Mouse (Mus musculus) activated CD4-positive, CD25-positive, alpha-beta regulatory T cell, adult 4 months (primary cell): Measurements from ENCODE around the gene Tulp4. TPM values are rescaled to one million over a fixed set of nuclear protein-coding genes. Genes with fewer than 3 reads are reported as not detected.

Experiments
- ATAC-seq: one replicate; pipeline ENCODE4 v1.8.0; 2017
- polyA plus RNA-seq, 2 experiments: library from polyadenylated mRNA; unstranded; fragments of 100-300 nt; shearing (Covaris generic); gene quantifications; one replicate each; pipeline ENCODE4 v1.2.1; 2017

The Tulp4 gene
- polyA plus RNA-seq, 2 experiments from 2014 or later = 29.5 to 46.5 TPM

DNA sequence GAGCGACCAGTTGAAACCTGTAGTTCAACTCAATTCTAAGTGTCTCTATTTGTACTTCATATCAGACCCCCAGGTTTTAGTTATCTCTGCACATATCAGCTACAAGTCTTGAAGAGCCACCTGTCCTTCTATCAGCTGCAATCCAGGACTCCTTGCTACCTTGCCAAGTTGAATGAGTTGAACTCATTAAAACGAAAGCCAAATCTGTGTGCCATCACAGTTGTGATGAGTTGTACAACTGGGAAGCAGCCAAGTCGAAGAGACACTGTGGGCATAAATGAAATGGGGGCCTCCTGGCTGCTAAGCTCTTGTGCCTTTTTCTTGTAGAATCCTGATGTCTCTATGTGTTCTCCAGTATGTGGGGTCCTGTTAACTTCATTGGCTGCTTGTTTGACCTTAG, 19.2 kb downstream of the Tulp4 start:
- no peak for ATAC-seq

DNA sequence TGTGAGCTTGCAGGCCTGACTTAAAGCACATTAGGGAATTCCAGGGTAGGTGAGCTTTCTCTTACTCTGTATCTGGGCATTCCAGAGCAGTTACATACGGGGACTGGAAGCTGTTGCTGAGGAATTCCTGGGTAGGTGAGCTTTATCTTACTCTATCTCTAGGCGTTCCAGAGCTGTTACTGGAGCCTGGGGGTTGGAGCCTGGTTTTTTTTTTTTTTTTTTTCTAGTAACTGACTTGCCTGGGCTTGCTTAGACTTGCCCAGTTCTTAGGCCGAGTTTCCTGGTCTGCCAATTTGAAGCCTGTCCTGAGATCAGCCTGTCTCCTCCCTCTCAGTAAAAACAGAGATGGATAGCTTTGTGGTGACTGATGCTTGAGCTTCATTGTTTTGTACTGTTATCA, 21.8 kb downstream of the Tulp4 start:
- ATAC-seq = no peak

DNA sequence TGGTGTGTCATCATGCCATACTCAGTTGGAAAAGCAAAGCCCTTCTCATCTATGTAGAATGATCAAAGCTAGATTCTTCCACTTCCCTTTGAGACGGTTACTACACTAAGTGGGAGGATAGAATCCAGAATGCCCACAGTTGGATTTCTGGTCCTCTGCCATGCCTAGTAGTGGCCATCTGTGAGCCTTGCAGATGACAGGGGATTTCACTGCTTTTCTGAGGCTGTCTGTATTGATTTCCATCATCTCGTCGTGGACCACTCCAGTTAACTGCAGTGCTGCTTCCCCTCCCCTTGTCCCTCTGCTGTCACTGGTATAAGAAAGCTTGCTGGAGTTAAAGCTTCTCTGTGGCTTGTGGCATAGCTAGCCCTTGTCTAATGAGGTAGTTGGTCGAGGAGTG, 23.1 kb downstream of the Tulp4 start:
- ATAC-seq = no peak

DNA sequence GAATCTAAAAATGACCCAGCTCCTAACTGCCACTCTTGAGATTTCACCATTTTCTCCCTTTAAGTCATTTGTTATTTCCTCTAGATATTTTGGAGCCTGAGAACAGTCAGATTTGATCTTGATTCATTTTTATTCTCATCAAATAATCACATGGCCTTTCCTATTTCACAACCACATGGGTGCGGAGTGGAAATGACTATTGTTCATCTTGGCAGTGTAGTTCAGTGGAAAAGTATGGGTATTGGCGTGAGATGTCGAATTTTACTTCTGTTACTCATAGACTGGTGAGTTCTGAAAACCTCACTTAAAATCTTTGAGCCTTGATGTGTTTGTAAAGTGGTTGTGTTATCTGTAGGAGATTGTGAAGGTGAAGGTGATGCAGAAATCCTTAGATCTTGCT, 24.8 kb downstream of the Tulp4 start:
- no peak for ATAC-seq

DNA sequence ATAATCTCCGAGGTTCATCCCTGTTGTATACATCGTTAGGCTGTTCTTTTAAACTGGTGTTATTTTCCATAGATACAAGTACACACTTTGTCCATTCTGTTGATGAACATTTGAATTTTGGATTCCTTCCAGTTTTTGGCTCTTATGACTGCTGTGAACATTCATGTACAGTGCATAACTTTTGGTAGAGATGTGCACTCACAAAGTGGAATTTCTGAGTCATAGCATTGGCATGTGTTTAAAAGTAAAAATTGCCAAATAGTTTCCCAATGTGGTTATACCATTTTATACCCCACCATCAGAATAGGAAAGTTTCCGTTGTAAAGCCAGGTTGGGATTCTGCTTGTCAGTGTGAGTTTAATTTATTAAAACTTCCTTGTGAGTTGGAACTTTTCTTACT, 34.6 kb downstream of the Tulp4 start:
- ATAC-seq = no peak

DNA sequence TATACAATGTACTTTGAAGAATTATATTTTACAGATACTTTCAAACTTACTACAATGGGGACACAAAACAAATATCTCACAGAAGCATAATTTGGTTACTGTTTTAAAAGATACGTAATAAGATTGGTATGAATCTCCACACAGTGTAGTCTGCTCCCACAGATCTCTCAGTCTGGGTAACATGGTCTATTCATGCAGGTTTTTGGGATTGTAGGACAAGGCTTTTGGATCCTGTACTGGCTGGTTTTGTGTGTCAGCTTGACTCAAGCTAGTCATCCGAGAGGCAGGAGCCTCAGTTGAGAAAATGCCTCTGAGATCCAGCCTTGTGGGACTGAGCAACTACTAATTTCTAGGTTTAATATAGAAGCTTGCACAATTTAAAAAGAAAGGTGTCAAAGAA, 35.1 kb downstream of the Tulp4 start:
- ATAC-seq = no peak

DNA sequence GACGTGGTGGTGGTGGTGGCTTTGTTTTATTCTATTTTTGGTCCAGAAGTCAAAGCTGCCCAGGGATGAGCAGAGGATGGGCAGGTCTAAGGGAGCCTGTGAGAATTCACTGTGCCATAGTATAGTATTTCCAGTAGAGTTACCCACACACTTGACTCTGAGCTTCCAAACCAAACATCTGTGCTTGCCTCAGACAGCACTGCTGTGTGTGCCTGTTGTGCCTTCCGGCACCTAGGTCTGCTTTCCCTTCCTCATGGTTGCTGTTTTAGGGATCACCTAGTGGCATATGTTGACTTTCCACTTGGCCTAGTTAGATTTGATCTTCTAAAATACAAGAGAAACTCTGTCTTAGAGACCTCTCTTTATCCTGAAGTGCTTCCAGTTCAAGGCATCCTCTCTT, 39.0 kb downstream of the Tulp4 start:
- no peak for ATAC-seq

DNA sequence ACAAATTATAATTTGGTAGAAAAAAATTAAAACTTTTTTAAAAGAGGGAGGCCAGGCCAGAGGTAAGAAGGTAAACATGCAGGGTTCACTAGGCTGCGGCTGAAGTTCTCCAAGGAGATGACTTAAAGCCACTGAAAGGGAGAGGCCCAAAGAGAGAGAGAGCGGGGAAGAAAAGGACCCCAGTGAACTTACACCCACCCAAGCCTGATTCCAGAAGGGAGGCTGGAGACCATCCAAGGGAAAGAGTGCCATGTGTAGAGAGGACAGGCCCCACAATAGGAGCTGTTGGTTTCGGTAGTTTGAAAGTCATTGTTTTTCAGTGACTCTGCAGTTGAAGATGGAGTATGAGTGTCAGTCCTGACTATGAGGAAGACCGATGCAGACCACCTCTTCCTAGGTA, 46.7 kb downstream of the Tulp4 start:
- ATAC-seq = no peak

DNA sequence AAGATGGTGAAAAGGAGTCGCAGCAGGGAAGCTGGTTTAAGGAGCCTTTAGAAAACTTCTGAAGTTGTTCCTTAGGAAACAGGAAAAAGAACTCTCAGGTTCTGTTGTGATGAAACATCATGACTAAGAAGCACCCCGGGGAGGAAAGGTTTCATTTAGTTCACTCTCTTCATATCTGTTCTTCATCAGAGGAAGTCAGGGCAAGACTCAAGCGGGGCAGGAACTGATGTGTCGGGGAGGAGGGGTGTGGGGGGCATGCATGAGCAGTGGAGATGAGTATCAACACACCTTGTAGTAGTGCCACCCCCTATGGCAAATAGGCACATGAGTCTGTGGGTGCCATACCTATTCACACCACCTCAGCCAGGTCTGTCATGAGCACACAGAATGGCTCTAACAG, 47.3 kb downstream of the Tulp4 start:
- peak; percentile 57 for ATAC-seq

DNA sequence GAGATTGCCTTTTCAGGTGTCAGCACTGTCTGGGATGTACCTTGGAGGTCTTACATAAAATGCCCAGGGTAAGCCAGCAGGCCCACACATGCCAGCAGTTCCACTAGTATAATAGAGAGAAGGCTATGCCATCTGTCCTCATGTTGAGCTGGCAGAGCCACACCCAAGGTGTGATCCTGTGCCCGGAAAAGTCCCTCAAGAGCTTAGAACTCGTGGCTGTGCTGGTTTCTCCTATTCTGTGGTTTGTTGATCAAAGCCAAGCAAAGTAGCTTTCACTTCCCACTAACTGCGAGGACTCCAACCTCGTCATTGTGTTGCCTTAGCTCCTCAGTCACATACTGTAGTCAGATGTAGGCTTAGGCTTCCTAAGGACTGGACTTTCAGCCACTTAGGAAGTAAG, 48.1 kb downstream of the Tulp4 start:
- ATAC-seq = peak; percentile 47

DNA sequence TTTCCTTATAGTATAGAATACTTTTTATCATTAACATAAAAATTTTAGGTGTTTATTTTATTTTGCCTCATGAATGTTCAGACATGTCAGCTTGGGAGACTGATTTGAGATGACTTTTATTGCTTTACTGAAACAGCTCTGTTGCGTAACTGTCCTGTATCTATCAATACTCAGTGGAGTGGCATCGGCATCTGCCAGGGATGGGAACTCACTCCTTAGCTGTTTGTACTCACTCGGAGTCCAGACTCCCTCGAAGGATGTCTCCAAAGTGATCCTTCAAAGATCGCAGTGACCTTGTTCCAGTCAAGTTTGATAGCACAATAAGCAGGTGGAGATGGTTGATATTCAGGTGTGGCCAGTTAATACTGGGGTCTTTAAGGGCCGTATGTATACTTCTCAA, 54.3 kb downstream of the Tulp4 start:
- ATAC-seq = no peak

DNA sequence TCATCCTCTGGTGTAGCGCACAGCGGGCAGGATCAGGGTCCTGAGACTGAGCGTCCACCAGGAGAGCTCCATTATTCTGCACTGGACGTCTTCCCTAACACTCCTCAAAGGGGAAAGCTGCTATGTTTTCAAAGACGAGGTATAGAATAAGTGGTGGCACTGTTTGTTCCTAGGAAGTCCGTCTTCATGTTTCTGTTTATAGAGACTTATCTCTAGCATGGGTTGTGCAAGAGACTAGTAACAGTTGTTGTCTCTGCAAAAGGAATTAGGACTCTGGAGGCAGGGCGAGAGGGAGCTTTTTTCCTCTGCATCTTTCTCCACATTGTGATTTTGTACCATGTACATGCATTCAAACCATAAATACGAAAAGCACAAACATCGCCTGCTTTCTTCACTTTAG, 55.7 kb downstream of the Tulp4 start:
- ATAC-seq = no peak

DNA sequence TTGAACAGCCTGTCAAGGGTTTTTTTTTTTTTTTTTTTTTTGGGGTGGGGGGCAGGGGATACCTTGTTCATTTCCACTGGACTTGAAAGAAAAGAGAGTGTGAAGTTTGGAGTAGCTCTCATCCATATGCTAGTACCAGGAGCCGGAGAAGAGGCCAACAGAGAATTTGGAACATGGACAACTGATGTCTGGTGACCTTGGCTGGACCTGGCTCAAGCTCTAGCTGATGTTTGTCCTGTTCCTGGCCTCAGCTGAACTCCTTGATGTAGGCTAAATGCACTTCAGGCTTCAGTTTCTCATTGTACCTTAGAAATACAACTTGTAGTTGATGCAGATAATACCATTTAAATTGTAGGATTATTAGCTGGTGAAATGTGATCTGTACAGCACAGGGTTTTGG, 56.5 kb downstream of the Tulp4 start:
- no peak for ATAC-seq

DNA sequence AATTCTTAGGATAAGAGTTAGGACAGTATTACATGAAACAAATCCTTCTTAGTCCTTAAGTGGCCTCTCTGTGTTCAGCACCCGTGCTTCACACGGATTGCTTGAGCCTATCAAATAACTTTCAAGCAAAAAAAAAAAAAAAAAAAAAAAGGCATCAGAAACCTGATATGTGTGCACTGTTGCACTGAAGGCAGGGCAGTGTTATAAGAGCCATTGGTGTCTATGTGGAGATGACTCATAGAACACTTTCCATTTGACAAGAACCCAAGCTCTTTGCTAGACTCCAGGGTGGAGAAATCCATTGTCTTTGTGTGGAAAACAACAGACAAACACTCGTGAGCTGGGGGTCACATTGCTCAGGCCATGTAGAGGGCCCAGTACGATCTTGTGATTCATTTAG, 58.7 kb downstream of the Tulp4 start:
- ATAC-seq = no peak

DNA sequence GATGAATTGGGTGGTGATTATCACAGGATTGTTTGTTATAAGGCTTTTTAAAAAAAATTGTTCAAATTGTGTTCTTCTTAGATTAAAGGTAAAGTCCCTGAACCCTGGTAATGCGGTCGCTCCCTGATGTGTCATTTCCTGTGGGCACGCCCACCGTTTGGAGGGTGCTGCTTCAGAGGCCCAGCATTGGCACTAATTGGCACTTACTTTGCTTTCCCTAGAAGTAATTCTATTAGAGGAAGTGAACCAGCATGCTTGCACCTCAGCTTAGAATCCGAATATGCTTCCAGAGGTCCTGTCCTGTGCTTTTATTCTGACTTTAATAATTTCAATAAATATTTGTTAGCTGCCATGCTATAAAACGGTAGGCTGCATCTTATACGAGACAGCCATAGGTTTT, 66.2 kb downstream of the Tulp4 start:
- ATAC-seq = peak; percentile 83

DNA sequence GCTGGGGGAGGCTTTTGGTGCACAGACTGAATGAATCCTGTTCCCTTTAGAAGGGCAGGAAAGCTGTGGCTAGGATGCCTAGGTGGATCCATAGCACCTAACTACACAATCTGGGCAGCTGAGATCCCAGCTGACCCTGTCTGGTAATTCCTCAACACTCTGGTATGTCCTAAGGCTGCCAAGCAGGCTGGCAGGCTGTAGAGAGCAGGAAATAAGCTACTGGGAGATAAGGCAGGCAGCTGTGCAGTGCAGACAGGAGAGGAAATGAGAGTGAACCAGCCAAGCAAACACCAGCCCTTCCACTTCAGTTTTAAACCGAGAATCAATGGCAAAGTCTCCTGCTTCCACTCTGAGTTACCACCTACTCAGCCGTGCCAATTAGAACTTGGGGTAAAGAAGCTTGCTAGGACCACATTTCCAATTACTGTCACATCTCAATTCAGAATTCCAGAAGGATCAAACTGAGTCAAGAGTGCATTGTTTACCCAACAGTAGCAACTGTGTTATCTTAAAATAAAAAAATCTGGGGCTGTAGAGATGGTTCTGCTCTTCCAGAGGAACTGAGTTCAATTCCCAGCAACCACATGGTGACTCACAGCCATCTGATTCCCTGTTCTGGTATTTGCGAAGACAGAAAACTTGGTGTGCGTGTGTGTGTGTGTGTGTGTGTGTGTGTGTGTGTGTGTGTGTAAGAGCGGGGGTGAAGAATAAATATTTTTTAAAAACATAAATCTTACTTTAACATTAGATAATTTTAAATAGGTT, 66.9 kb downstream of the Tulp4 start:
- peak; percentile 57 for ATAC-seq

DNA sequence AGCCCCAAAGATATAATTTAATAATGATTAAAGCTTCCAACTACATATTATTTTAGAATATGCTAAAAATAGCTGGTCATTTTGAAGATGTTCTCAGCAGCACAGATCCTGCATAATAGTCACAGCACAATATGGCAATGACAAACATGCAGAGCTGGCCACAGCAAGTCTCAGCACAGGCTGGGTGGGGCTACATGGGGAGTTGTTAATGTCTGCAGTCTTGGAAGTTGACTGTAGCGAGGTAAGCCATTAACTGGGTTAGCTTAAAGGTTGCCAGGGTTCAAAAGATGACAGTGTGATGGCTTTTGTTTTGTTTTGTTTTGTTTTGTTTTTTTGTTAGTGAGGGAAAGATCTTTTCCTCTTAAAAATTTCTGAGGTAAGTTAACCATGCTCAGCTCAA, 68.3 kb downstream of the Tulp4 start:
- no peak for ATAC-seq

DNA sequence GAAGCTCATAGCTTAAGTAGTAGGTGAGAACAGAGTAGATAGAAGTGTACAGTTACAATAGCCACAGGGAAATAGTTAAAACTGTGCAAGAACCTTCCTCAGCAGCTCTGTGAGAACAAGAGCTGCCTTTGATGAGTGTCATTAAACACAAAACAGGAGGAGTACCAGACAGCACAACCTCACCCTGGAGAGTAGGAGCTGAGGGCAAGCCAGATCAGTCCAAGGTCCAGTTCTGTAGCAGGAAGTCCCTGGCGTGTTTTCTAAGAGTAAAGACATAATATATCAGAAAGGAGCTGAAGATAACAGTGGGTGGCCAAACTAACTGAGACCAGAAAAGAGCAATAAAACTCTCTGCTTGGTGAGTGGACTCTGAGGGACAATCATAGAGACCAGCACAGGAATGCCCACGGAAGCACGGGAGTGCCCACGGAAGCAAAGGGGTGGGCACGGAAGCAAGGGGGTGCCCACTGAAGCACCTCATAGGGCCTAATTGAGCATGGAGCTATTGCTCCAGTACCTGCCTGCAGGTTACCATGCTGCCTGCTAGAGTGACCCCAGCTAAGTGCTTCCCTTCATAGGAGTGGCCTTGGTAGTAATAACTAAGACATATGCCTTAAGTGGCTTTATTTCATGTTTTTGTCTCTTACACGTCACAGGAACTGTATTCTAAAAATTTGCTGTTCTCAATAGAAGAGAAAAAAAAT, 72.5 kb downstream of the Tulp4 start:
- no peak for ATAC-seq

DNA sequence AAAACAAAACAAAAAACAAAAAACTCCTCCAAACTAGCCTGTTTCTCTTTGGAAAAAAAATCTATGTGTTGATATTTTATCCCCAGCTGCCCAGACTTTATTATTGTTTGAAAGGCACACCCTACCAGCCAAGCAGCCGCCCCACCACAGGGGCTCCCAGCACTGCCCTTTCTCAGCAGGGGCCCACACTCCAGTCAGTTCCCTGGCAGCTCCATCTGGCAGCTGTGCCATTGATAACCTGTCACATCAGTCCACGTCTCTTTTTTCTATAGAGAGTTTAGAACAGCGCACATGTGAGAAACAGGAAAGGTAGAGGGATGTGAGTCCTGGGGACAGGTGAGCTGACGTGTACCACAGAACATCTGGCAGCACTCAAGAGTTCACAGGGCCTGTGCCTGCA, 73.2 kb downstream of the Tulp4 start:
- no peak for ATAC-seq

DNA sequence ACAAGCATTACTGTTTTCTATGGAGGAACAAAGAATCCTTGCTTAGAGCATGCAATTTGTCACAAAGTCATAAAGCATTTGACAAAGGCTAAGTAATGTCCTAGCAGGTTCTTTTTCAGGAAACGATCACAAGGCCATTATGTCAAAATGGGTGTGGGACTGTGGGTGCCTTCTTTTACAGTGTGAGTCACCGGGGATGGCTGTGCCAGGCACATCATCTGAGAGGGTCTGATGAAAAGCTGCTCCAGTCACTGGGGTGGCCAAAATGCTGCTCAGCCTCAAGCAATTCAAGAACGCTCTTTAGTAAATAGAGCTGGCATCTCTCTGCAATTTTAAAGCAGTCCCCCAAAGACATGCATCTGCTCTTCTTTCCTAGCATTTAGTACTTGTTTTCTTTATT, 74.2 kb downstream of the Tulp4 start:
- no peak for ATAC-seq

DNA sequence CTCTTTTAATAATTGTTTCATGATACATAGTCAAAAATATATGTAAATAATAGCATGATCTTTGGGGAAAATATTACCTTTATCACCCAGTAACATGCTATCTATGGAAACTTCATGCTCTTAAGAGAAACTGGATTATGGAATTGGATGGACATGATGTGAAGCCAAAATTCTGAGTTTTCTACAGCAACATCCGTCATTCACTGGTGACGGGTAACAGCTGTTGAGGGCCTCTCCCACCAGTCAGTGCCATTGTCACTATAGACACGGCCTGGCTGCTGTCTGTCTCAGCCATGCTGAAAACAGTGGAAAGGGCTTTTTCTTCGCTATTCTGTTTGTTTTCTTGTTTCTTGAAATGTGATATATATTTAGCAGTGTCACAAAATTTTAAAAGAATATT, 76.5 kb downstream of the Tulp4 start:
- ATAC-seq = no peak

DNA sequence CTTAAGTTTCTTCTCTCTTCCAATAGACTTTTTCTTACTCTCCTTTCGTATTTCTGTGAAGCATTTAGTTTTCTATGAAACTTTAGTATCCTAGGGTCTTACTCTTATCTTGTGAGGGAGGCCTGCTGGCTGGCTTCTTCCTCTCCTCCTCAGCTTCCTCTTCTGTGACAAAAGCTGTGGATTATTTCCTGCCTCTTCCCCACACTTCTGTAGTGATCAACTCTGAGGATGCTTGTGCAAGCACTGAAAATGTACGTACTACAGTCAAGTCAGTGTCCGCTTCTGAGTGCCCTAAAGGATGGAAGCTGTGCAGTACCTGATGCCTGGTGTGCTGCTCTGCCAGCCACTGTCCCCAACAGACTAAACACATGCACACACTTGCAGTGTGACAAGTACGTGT, 80.4 kb downstream of the Tulp4 start:
- no peak for ATAC-seq

DNA sequence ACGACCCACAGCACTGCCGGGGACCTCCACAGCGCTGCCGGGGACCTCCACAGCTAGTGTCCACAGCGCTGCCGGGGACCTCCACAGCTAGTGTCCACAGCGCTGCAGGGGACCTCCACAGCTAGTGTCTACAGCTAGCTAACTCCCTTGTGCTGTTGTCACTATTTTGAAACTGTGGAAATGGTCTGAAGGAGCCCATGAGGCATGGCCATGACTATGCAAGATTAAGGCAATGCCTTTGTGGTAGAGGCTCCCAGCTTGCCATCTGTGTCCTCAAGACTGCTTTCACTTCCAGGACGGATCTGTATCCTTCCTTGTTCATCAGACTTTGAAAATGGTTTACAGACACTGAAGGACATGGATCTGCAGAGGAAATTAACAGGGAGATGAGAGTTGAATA, 80.9 kb downstream of the Tulp4 start:
- ATAC-seq = no peak

DNA sequence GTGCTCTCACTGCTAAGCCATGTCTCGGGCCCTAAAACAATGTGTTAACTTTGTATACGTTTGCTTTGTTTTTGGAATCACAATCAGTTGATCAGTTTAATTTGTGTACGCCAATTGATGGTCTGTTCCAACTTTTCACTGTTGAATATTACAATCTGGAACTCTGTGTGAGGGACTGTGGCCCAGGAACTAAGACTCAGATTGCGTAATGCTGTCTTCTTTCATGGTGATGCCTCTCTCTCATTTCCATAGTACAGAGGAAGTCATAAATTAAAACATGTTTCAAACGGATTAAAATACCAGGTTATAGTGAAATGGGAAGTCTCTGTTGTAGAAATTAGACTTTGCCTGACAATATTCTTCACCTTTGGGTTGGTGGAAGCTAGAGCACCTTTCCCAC, 83.0 kb downstream of the Tulp4 start:
- ATAC-seq = no peak

DNA sequence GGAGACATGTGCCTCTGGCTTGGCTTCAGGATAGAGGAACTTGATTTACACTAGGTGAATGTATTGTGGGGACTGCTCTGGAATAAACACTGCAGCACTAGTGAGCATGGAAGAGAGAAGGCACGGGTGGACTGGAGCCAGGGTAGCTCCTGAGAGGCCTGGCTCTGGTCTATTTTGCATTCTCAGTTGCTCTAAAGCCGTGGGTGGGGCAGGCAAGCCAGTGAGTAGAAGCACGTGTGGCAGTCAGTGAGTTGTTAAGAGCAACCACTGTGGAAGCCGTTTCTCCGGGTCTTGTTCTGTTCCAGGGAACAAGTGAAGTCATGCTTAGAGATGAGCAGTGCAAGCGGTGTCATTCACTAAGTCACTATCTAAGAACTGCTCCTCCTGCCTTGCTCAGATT, 86.0 kb downstream of the Tulp4 start:
- no peak for ATAC-seq
